Mouse (Mus musculus): ENCODE data around the gene Ephx4. TPM values are rescaled to one million over a fixed set of nuclear protein-coding genes. Genes with fewer than 3 reads are reported as not detected.

Ephx4 gene
- 0.18 and 0.22 TPM in 2 replicates for polyA plus RNA-seq (2012; rRNA removed)

DNA sequence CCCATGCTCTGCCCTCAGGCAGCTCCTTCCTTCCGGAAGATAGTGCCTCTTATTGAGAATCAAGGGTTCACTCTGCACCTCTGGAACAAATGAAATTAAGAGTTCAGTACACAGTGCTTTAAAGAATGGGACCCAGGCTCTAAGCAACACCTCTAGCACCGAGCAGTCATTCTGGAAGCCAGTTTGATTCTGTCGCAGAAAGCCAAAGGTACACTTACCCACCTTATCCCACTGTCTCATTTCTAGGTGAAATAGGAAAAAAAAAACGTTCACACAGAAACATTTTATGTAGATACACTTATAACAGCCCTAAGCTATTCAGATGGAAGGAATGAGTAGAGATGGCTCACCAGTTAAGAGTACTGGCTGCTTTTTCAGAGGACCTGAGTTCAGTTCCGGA, at the start of gene Ephx4:
Gene Ephx4, plus strand, starts transcription at position 301 of the 400 bp plus-strand sequence.
- H3K4me1 ChIP-seq (ENCODE audit: control insufficient read depth, insufficient read depth, low read length): no peaks in the 10 kb centered on the region
- peak within 1 kb of the TSS; percentile 23 for H3K4me3 ChIP-seq (ENCODE audit: insufficient read depth, low read depth, low read length)
- H3K36me3 ChIP-seq (ENCODE audit: control insufficient read depth, insufficient read depth, low read length): no peaks in the 10 kb centered on the region
- no peak within 1 kb of the TSS for H3K27ac ChIP-seq (ENCODE audit: insufficient read depth, low read depth, low read length)
- TF ChIP-seq POLR2A (IDR thresholded peaks at IDR 0.05; ENCODE audit: low read depth, low read length): no peak
- no peak for TF ChIP-seq CTCF (conservative IDR thresholded peaks at IDR 0.05; ENCODE audit: insufficient read depth, insufficient read length, low read depth, low read length)
- 26% methylated on average over 5 of the region's 5 CpGs for WGBS
- DNase-seq: no peak
- 0 out of 2 replicates have a peak, but pooled peaks cover 2% of the 10 kb centered on the region for H3K27me3 ChIP-seq (replicated peaks; ENCODE audit: control insufficient read depth, insufficient read depth, low read length)

GRCm38 (mm10) chr5:107353981-107354380, 48.6 kb upstream of the Ephx4 start:
- WGBS: 59% methylated on average over 3 of the region's 3 CpGs
- Histone ChIP-seq H3K27ac (ENCODE audit: insufficient read depth, low read depth, low read length) (no peak overlapping the region), H3K27me3 (replicated peaks; ENCODE audit: control insufficient read depth, insufficient read depth, low read length) (no peaks in the 10 kb centered on the region), H3K36me3 (ENCODE audit: control insufficient read depth, insufficient read depth, low read length) (no peaks in the 10 kb centered on the region), H3K4me3 (ENCODE audit: insufficient read depth, low read depth, low read length) (no peak overlapping the region), H3K4me1 (ENCODE audit: control insufficient read depth, insufficient read depth, low read length) (no peaks in the 10 kb centered on the region)
- TF ChIP-seq POLR2A (IDR thresholded peaks at IDR 0.05; ENCODE audit: low read depth, low read length): no peak
- no peak for TF ChIP-seq CTCF (conservative IDR thresholded peaks at IDR 0.05; ENCODE audit: insufficient read depth, insufficient read length, low read depth, low read length)
- no peak for DNase-seq

DNA sequence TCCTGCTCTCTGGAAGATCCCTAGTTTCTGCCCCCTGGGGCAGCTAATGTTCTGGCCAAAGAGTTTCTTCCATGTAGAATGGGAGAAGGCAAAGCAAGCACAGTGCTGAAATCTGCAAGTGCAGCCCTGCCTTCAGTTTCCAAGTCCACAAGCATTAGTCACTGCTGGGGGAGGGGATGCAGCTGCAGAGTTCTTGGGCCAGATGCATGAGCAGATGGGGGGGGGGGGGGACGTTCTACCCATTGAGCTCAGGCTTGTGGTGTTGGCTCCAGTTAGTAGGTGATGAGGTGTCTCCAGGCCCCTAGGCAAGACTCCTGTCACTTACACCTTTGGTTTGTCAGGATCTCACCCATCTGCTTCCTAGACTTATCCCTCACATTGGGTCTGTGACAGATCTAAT, 46.7 kb upstream of the Ephx4 start:
- no peak overlapping the region for H3K27ac ChIP-seq (ENCODE audit: insufficient read depth, low read depth, low read length)
- H3K27me3 ChIP-seq (replicated peaks; ENCODE audit: control insufficient read depth, insufficient read depth, low read length): no peaks in the 10 kb centered on the region
- no peak for DNase-seq
- no peaks in the 10 kb centered on the region; the same call in 1 of the 2 replicates for H3K4me1 ChIP-seq (ENCODE audit: control insufficient read depth, insufficient read depth, low read length)
- H3K36me3 ChIP-seq (ENCODE audit: control insufficient read depth, insufficient read depth, low read length): no peaks in the 10 kb centered on the region
- 42% methylated on average over 1 of the region's 1 CpGs for WGBS
- no peak overlapping the region for H3K4me3 ChIP-seq (ENCODE audit: insufficient read depth, low read depth, low read length)
- TF ChIP-seq POLR2A (IDR thresholded peaks at IDR 0.05; ENCODE audit: low read depth, low read length): no peak
- no peak for TF ChIP-seq CTCF (conservative IDR thresholded peaks at IDR 0.05; ENCODE audit: insufficient read depth, insufficient read length, low read depth, low read length)

DNA sequence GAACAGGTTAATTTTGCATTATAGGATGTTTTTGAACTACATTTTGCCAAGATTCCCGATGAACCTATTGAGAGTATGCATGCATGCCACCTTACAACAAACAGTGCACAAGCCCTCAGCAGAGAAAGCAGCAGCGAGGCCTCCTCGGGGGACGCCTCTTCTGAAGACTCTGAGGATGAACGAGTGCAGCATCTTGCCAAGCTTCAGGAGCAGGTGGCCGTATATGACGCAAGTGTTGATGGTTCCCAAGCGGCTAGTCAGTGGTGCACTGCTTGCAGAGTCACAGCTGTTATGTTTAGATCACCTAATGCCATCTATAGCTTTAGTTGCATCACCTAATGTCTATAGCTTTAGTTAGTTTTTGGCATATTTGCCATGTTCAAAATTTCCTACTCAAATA, 44.8 kb upstream of the Ephx4 start:
- Histone ChIP-seq H3K4me1 (ENCODE audit: control insufficient read depth, insufficient read depth, low read length) (no peaks in the 10 kb centered on the region; the same call in 1 of the 2 replicates), H3K4me3 (ENCODE audit: insufficient read depth, low read depth, low read length) (no peak overlapping the region), H3K36me3 (ENCODE audit: control insufficient read depth, insufficient read depth, low read length) (no peaks in the 10 kb centered on the region), H3K27me3 (replicated peaks; ENCODE audit: control insufficient read depth, insufficient read depth, low read length) (no peaks in the 10 kb centered on the region), H3K27ac (ENCODE audit: insufficient read depth, low read depth, low read length) (no peak overlapping the region)
- WGBS: 90% methylated on average over 8 of the region's 8 CpGs
- TF ChIP-seq CTCF (conservative IDR thresholded peaks at IDR 0.05; ENCODE audit: insufficient read depth, insufficient read length, low read depth, low read length) (no peak), POLR2A (IDR thresholded peaks at IDR 0.05; ENCODE audit: low read depth, low read length) (no peak)
- no peak for DNase-seq

DNA sequence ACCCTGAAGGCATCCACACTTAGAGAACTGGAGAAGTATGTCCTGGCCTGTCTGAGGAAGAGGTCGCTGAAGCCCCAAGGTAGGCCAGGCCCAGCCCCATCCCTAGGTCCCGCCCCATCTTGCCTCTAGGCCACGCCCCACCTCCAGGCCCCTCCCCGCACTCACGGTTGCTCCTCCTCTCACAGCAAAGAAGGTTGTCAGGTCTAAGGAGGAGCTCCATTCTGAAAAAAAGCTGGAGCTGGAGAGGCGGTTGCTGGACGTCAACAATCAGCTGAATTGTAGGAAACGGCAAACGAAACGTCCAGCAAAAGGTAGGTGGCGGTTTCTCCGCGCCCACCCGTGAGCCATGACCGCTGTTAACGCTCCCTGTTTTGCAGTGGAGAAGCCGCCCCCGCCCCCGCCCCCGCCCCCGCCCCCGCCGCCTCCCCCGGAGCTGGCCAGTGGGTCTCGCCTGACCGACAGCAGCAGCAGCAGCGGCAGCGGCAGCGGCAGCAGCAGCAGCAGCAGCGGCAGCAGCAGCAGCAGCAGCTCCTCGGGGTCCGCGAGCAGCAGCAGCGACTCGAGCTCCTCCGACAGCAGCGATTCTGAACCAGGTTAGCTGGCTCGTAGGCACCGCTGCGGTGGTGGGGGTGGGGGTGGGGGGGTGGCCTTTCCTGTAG, 43.0 kb upstream of the Ephx4 start:
- TF ChIP-seq POLR2A (IDR thresholded peaks at IDR 0.05; ENCODE audit: low read depth, low read length): no peak
- H3K27ac ChIP-seq (ENCODE audit: insufficient read depth, low read depth, low read length): no peak overlapping the region; the same call in 1 of the 2 replicates
- 2% methylated on average over 34 of the region's 40 CpGs for WGBS
- H3K36me3 ChIP-seq (ENCODE audit: control insufficient read depth, insufficient read depth, low read length): no peaks in the 10 kb centered on the region
- H3K4me3 ChIP-seq (ENCODE audit: insufficient read depth, low read depth, low read length): peak overlapping the region; percentile 59
- H3K4me1 ChIP-seq (ENCODE audit: control insufficient read depth, insufficient read depth, low read length): no peaks in the 10 kb centered on the region; the same call in 1 of the 2 replicates
- DNase-seq: peak; percentile 94
- no peaks in the 10 kb centered on the region for H3K27me3 ChIP-seq (replicated peaks; ENCODE audit: control insufficient read depth, insufficient read depth, low read length)

GRCm38 (mm10) chr5:107360054-107360730, 42.3 kb upstream of the Ephx4 start:
- H3K4me3 ChIP-seq (ENCODE audit: insufficient read depth, low read depth, low read length): peak overlapping the region; percentile 59
- 19% methylated on average over 9 of the region's 9 CpGs for WGBS
- H3K27me3 ChIP-seq (replicated peaks; ENCODE audit: control insufficient read depth, insufficient read depth, low read length): no peaks in the 10 kb centered on the region
- no peaks in the 10 kb centered on the region; the same call in 1 of the 2 replicates for H3K4me1 ChIP-seq (ENCODE audit: control insufficient read depth, insufficient read depth, low read length)
- no peaks in the 10 kb centered on the region for H3K36me3 ChIP-seq (ENCODE audit: control insufficient read depth, insufficient read depth, low read length)
- DNase-seq: peak; percentile 16
- H3K27ac ChIP-seq (ENCODE audit: insufficient read depth, low read depth, low read length): no peak overlapping the region
- TF ChIP-seq CTCF (conservative IDR thresholded peaks at IDR 0.05; ENCODE audit: insufficient read depth, insufficient read length, low read depth, low read length) (no peak), POLR2A (IDR thresholded peaks at IDR 0.05; ENCODE audit: low read depth, low read length) (no peak)

- no peak for DNase-seq
- H3K4me3 ChIP-seq (ENCODE audit: insufficient read depth, low read depth, low read length): no peak overlapping the region
- 81% methylated on average over 3 of the region's 3 CpGs for WGBS
- H3K4me1 ChIP-seq (ENCODE audit: control insufficient read depth, insufficient read depth, low read length): peaks cover 2% of the 10 kb centered on the region; the same call in 1 of the 2 replicates
- TF ChIP-seq CTCF (conservative IDR thresholded peaks at IDR 0.05; ENCODE audit: insufficient read depth, insufficient read length, low read depth, low read length) (no peak), POLR2A (IDR thresholded peaks at IDR 0.05; ENCODE audit: low read depth, low read length) (no peak)
- no peak overlapping the region for H3K27ac ChIP-seq (ENCODE audit: insufficient read depth, low read depth, low read length)
- H3K36me3 ChIP-seq (ENCODE audit: control insufficient read depth, insufficient read depth, low read length): no peaks in the 10 kb centered on the region
- no peaks in the 10 kb centered on the region for H3K27me3 ChIP-seq (replicated peaks; ENCODE audit: control insufficient read depth, insufficient read depth, low read length)
Measured at GRCm38 (mm10) chr5:107370040-107370439, 32.5 kb upstream of the Ephx4 start.
